Mouse (Mus musculus) neural tube, embryonic 13.5 days (tissue): ENCODE results near the gene Xntrpc. TPM values are rescaled to one million over a fixed set of nuclear protein-coding genes. Genes with fewer than 3 reads are reported as not detected.
"Not testable (repeated sequence)": the region's sequence is repeated elsewhere in the genome, so short reads cannot be mapped to it uniquely, and the experiment has no call there.

Experiments
- ATAC-seq: fragments of 200-750 bp; cut with Nextera tagmentation; 2 replicates; pipeline ENCODE4 v1.8.0; 2017; ENCODE audit warnings: low read depth, mild to moderate bottlenecking, moderate TSS enrichment, moderate library complexity
- H3K27ac ChIP-seq: fragments of 300-500 bp; sonication (generic); replicated peaks from 2 replicates; pipeline ENCODE4 v1.5.1; 2015; ENCODE audit warnings: moderate library complexity, mild to moderate bottlenecking, inconsistent platforms
- H3K27me3 ChIP-seq: fragments of 300-500 bp; sonication (generic); 2 replicates; pipeline ENCODE4 v1.6.1; 2015; ENCODE audit warnings: mild to moderate bottlenecking, inconsistent platforms
- H3K36me3 ChIP-seq: fragments of 300-500 bp; sonication (generic); 2 replicates; pipeline ENCODE4 v1.6.1; 2015; ENCODE audit warnings: mild to moderate bottlenecking, inconsistent platforms
- H3K4me1 ChIP-seq: fragments of 300-500 bp; sonication (generic); replicated peaks from 2 replicates; pipeline ENCODE4 v1.6.1; 2015; ENCODE audit warnings: inconsistent platforms
- H3K4me2 ChIP-seq: fragments of 300-500 bp; sonication (generic); 2 replicates; pipeline ENCODE4 v1.6.1; 2015; ENCODE audit warnings: inconsistent platforms, mild to moderate bottlenecking, moderate library complexity
- H3K4me3 ChIP-seq: fragments of 300-500 bp; sonication (generic); 2 replicates; pipeline ENCODE4 v1.5.1; 2015; ENCODE audit warnings: mild to moderate bottlenecking, inconsistent platforms
- H3K9ac ChIP-seq: fragments of 300-500 bp; sonication (generic); 2 replicates; pipeline ENCODE4 v1.6.1; 2015; ENCODE audit warnings: moderate library complexity, mild to moderate bottlenecking, inconsistent platforms
- H3K9me3 ChIP-seq: fragments of 300-500 bp; sonication (generic); 2 replicates; pipeline ENCODE4 v1.6.1; 2016; ENCODE audit warnings: inconsistent platforms
- WGBS: fragments of 180-500 bp; shearing (Covaris S2); methylation state at CpG from one replicate; pipeline ENCODE4 v1.1.7; 2015; 5-methylcytosine and 5-hydroxymethylcytosine counted together
- polyA plus RNA-seq: library from polyadenylated mRNA; unstranded; fragments of >200 nt; fragmentation: Nextera tagmentation; extraction: Ambion mirVana; gene quantifications from 2 replicates; pipeline ENCODE4 v1.2.1, GENCODE M21; 2015

Xntrpc gene
- polyA plus RNA-seq, 1 experiment from 2014 or later = 1.9 TPM

- ATAC-seq = no peak
- 78% methylated on average over 2 of the region's 2 CpGs for WGBS
These were observed 23.2 kb upstream of the Xntrpc start for GRCm38 (mm10) chr7:102042314-102042713.

GRCm38 (mm10) chr7:102048524-102048923 is 17.0 kb upstream of the Xntrpc start:
- H3K4me1 ChIP-seq, H3K27me3 ChIP-seq, H3K4me2 ChIP-seq, H3K27ac ChIP-seq, H3K9ac ChIP-seq, H3K9me3 ChIP-seq, ATAC-seq, H3K4me3 ChIP-seq: not testable (repeated sequence)
- H3K36me3 ChIP-seq = peaks cover 26% of the 10 kb centered on the region

More at GRCm38 (mm10) chr7:102042314-102042713, 23.2 kb upstream of the Xntrpc start:
- Histone ChIP-seq H3K27ac (no peak overlapping the region), H3K9ac (no peak overlapping the region), H3K9me3 (no peaks in the 10 kb centered on the region), H3K4me2 (no peak overlapping the region), H3K27me3 (no peaks in the 10 kb centered on the region), H3K4me1 (0 out of 2 replicates have a peak, but pooled peaks cover 4% of the 10 kb centered on the region), H3K36me3 (peaks cover 50% of the 10 kb centered on the region), H3K4me3 (no peak overlapping the region)

GRCm38 (mm10) chr7:102061353-102061752 is 4.2 kb upstream of the Xntrpc start:
- Histone ChIP-seq H3K9ac (no peak overlapping the region), H3K4me2 (no peak overlapping the region), H3K4me1 (peaks cover 33% of the 10 kb centered on the region), H3K27ac (no peak overlapping the region), H3K9me3 (no peaks in the 10 kb centered on the region), H3K27me3 (no peaks in the 10 kb centered on the region), H3K4me3 (no peak overlapping the region), H3K36me3 (peaks cover 26% of the 10 kb centered on the region)
- no peak for ATAC-seq
- WGBS = 94% methylated on average over 3 of the region's 3 CpGs

GRCm38 (mm10) chr7:102062203-102062602 is 3.3 kb upstream of the Xntrpc start:
- H3K9me3 ChIP-seq = no peaks in the 10 kb centered on the region
- no peak for ATAC-seq
- no peak overlapping the region for H3K27ac ChIP-seq
- H3K27me3 ChIP-seq = no peaks in the 10 kb centered on the region
- H3K4me2 ChIP-seq = no peak overlapping the region
- WGBS = 86% methylated on average over 1 of the region's 1 CpGs
- no peak overlapping the region for H3K4me3 ChIP-seq
- peaks cover 37% of the 10 kb centered on the region for H3K4me1 ChIP-seq
- H3K9ac ChIP-seq = no peak overlapping the region
- H3K36me3 ChIP-seq = peaks cover 20% of the 10 kb centered on the region

GRCm38 (mm10) chr7:102063891-102064290 is 1.6 kb upstream of the Xntrpc start:
- no peaks in the 10 kb centered on the region for H3K9me3 ChIP-seq
- peak overlapping the region; percentile 63 for H3K4me3 ChIP-seq
- peaks cover 9% of the 10 kb centered on the region for H3K36me3 ChIP-seq
- peak overlapping the region; percentile 84 for H3K4me2 ChIP-seq
- WGBS = 92% methylated on average over 9 of the region's 9 CpGs
- H3K9ac ChIP-seq = peak overlapping the region; percentile 83; the same call in 1 of the 2 replicates
- no peak for ATAC-seq
- no peaks in the 10 kb centered on the region for H3K27me3 ChIP-seq
- no peak overlapping the region for H3K27ac ChIP-seq
- peaks cover 37% of the 10 kb centered on the region for H3K4me1 ChIP-seq

- H3K4me3 ChIP-seq = peak overlapping the region; percentile 63
- H3K36me3 ChIP-seq = 0 out of 2 replicates have a peak, but pooled peaks cover 2% of the 10 kb centered on the region
- peak overlapping the region; percentile 84 for H3K4me2 ChIP-seq
- ATAC-seq = peak; percentile 62
- peaks cover 37% of the 10 kb centered on the region for H3K4me1 ChIP-seq
- no peaks in the 10 kb centered on the region for H3K9me3 ChIP-seq
- H3K27ac ChIP-seq = peak overlapping the region; percentile 81
- no peaks in the 10 kb centered on the region for H3K27me3 ChIP-seq
- peak overlapping the region; percentile 83 for H3K9ac ChIP-seq
- WGBS = under 1% methylated on average over 9 of the region's 9 CpGs
These were observed 863 bp upstream of the Xntrpc start for GRCm38 (mm10) chr7:102064655-102065045.

GRCm38 (mm10) chr7:102066363-102066762 is 850 bp downstream of the Xntrpc start:
- Histone ChIP-seq H3K27ac (no peak overlapping the region), H3K9ac (peak overlapping the region; percentile 83)

GRCm38 (mm10) chr7:102076714-102077296 is 11.3 kb downstream of the Xntrpc start:
- no peak overlapping the region for H3K4me3 ChIP-seq

More at GRCm38 (mm10) chr7:102066363-102066762, 850 bp downstream of the Xntrpc start:
- 82% methylated on average over 6 of the region's 6 CpGs for WGBS
- H3K27me3 ChIP-seq = no peaks in the 10 kb centered on the region
- peaks cover 4% of the 10 kb centered on the region for H3K36me3 ChIP-seq
- H3K9me3 ChIP-seq = no peaks in the 10 kb centered on the region
- peak overlapping the region; percentile 63 for H3K4me3 ChIP-seq
- no peak for ATAC-seq
- H3K4me1 ChIP-seq = peaks cover 37% of the 10 kb centered on the region
- peak overlapping the region; percentile 84 for H3K4me2 ChIP-seq

GRCm38 (mm10) chr7:102078517-102078916 is 13.0 kb downstream of the Xntrpc start:
- Histone ChIP-seq H3K27me3 (no peaks in the 10 kb centered on the region), H3K4me3 (no peak overlapping the region), H3K9me3 (no peaks in the 10 kb centered on the region), H3K36me3 (peaks cover 90% of the 10 kb centered on the region), H3K27ac (no peak overlapping the region), H3K9ac (no peak overlapping the region), H3K4me1 (no peaks in the 10 kb centered on the region), H3K4me2 (no peak overlapping the region)
- ATAC-seq = no peak
- 81% methylated on average over 7 of the region's 7 CpGs for WGBS

More at GRCm38 (mm10) chr7:102076714-102077296, 11.3 kb downstream of the Xntrpc start:
- Histone ChIP-seq H3K4me2 (no peak overlapping the region), H3K9me3 (no peaks in the 10 kb centered on the region), H3K27me3 (no peaks in the 10 kb centered on the region), H3K36me3 (peaks cover 88% of the 10 kb centered on the region), H3K27ac (no peak overlapping the region), H3K4me1 (no peaks in the 10 kb centered on the region), H3K9ac (no peak overlapping the region)
- ATAC-seq = no peak
- WGBS = 80% methylated on average over 7 of the region's 7 CpGs

- ATAC-seq = no peak
- no peak overlapping the region for H3K9ac ChIP-seq
- no peaks in the 10 kb centered on the region for H3K4me1 ChIP-seq
- no peak overlapping the region for H3K4me3 ChIP-seq
- 95% methylated on average over 8 of the region's 8 CpGs for WGBS
- no peaks in the 10 kb centered on the region for H3K27me3 ChIP-seq
- H3K36me3 ChIP-seq = peaks cover 87% of the 10 kb centered on the region
- no peak overlapping the region for H3K27ac ChIP-seq
- H3K4me2 ChIP-seq = no peak overlapping the region
- H3K9me3 ChIP-seq = no peaks in the 10 kb centered on the region
These were observed 14.8 kb downstream of the Xntrpc start for GRCm38 (mm10) chr7:102080311-102080710.

- ATAC-seq = no peak
- H3K36me3 ChIP-seq = peaks cover 84% of the 10 kb centered on the region
- WGBS = 91% methylated on average over 5 of the region's 5 CpGs
These were observed 16.3 kb downstream of the Xntrpc start for GRCm38 (mm10) chr7:102081784-102082183.

GRCm38 (mm10) chr7:102082816-102083215 is 17.3 kb downstream of the Xntrpc start, which contains the start of gene Trpc2:
Trpc2 (plus strand) TSS chr7:102083116.
- Histone ChIP-seq H3K4me3 (no peak within 1 kb of the TSS), H3K27ac (no peak within 1 kb of the TSS), H3K9ac (no peak within 1 kb of the TSS), H3K9me3 (no peaks in the 10 kb centered on the region), H3K4me1 (no peaks in the 10 kb centered on the region), H3K36me3 (peaks cover 74% of the 10 kb centered on the region), H3K27me3 (no peaks in the 10 kb centered on the region), H3K4me2 (no peak within 1 kb of the TSS)
- ATAC-seq = no peak
- 75% methylated on average over 5 of the region's 5 CpGs for WGBS

More at GRCm38 (mm10) chr7:102081784-102082183, 16.3 kb downstream of the Xntrpc start:
- Histone ChIP-seq H3K27ac (no peak overlapping the region), H3K9ac (no peak overlapping the region), H3K27me3 (no peaks in the 10 kb centered on the region), H3K4me3 (no peak overlapping the region), H3K9me3 (no peaks in the 10 kb centered on the region), H3K4me1 (no peaks in the 10 kb centered on the region), H3K4me2 (no peak overlapping the region)
